Mouse (Mus musculus): ENCODE measurements around the gene B3galnt2. TPM values are rescaled to one million over a fixed set of nuclear protein-coding genes. Genes with fewer than 3 reads are reported as not detected.

The B3galnt2 gene
- polyA plus RNA-seq (2014; fragmentation: Nextera tagmentation; extraction: Ambion mirVana): 33.0 and 34.1 TPM in 2 replicates

DNA sequence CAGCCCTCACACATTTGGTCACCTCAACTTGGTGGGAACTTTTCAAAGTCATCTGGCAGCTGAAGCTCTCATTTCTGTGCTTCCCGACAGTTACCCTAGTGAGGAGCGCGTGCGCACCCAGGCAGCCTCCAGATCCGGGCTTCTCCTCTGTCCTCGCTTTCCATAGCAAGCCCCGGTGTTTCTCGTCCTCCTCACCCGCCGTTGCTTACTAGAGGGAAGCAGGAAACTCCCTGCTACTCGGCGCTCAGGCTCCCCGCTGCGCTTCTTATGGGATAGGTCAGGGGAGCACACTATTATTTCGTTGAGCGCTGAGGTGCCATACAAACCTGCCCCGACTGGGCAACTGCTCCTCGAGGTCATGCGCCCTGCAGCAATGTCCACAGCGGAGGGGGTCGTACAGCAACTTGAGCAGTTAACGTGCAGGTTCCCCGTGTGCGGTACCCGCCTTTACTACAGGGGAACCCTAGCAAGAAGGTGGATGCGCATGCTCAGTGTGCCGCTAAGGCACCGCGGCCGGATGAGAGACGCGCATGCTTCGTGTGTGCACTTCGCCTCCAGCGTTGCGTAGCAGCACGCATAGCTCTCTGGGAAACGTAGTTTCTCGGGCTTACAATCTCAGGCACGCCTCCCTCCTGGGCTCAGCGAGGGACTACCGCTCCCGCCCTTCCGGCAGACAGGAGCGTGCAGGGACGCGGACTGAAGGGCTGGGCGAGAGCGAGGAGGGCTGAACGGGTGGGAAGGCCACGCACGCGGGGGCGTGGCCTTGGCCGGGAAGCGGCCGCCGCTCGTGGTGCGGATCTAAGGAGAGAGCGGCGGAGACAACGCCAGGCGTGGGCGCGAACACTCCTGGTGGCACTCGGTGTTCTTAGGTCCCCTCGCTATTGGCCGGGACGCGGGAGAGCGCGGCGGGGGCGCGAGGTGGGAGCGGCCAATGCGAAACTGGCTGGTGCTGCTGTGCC is at the start of gene B3galnt2:
TSS of gene B3galnt2 (plus strand) at position 596 of the 959 bp plus-strand sequence.
- H3K9me3 ChIP-seq (ENCODE audit: control insufficient read depth, low read length): no peaks in the 10 kb centered on the region
- no peaks in the 10 kb centered on the region for H3K27me3 ChIP-seq (ENCODE audit: control insufficient read depth, insufficient read depth, low read length)
- peak within 1 kb of the TSS; percentile 72 for H3K27ac ChIP-seq (ENCODE audit: low read depth, low read length)
- H3K9ac ChIP-seq (ENCODE audit: low read depth, low read length): peak within 1 kb of the TSS; percentile 81
- no peaks in the 10 kb centered on the region for H3K4me1 ChIP-seq (replicated peaks; ENCODE audit: control insufficient read depth, insufficient read depth, low read length)
- ATAC-seq (ENCODE audit: low FRiP score) (peak; percentile 99), DNase-seq (ENCODE audit: low spot score) (peak; percentile 99)
- no peaks in the 10 kb centered on the region for H3K36me3 ChIP-seq (ENCODE audit: control insufficient read depth, insufficient read depth, low read length)
- H3K4me2 ChIP-seq (replicated peaks; ENCODE audit: low read depth, low read length): peak within 1 kb of the TSS; percentile 71
- peak within 1 kb of the TSS; percentile 72 for H3K4me3 ChIP-seq (ENCODE audit: low read depth, low read length)
- under 1% methylated on average over 77 of the region's 78 CpGs for WGBS

DNA sequence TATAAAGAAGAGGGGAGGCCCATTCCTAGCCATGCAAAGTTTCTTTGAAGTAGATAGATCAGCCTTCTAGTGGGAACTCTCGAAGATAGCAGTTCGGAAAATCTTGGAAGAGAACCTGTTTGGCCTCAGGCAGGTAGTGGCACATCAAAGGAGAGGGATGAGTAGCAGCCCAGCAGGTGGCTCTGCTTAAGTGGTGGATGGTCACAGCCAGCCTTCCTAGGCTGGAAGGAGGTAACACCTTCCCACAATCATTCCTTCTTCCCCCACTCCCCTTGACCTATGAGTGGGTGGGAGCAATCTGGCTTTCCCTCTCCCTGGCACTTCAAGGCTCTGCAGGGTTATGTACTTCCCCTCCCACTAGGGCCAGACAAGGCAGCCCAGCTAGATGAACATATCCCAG is 42.9 kb upstream of the B3galnt2 start:
- Histone ChIP-seq H3K4me1 (replicated peaks; ENCODE audit: control insufficient read depth, insufficient read depth, low read length) (no peaks in the 10 kb centered on the region), H3K9me3 (ENCODE audit: control insufficient read depth, low read length) (no peaks in the 10 kb centered on the region), H3K4me3 (ENCODE audit: low read depth, low read length) (no peak overlapping the region), H3K27ac (ENCODE audit: low read depth, low read length) (no peak overlapping the region), H3K9ac (ENCODE audit: low read depth, low read length) (no peak overlapping the region), H3K36me3 (ENCODE audit: control insufficient read depth, insufficient read depth, low read length) (no peaks in the 10 kb centered on the region), H3K4me2 (replicated peaks; ENCODE audit: low read depth, low read length) (no peak overlapping the region), H3K27me3 (ENCODE audit: control insufficient read depth, insufficient read depth, low read length) (no peaks in the 10 kb centered on the region)
- ATAC-seq (ENCODE audit: low FRiP score) (no peak), DNase-seq (ENCODE audit: low spot score) (no peak)
- 65% methylated on average over 2 of the region's 2 CpGs for WGBS

DNA sequence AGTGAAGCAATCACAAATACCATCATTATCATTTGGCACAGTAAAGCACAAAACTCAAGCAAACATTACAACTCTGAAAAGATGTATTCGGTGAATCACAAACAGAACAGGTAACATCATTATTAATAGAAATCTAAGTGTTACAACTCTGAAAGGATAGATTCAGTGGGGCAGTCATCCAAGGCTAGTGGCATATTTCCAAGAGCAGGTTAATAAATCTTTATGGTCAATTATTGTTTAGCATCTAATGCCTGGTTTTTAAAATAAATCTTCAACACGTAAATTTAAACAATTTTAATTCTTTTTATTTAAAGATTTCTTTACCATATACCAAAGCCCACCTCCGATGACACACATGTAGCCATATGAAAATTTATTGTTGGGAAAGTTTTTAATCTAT is 34.9 kb upstream of the B3galnt2 start:
- Histone ChIP-seq H3K9ac (ENCODE audit: low read depth, low read length) (no peak overlapping the region), H3K36me3 (ENCODE audit: control insufficient read depth, insufficient read depth, low read length) (no peaks in the 10 kb centered on the region), H3K27me3 (ENCODE audit: control insufficient read depth, insufficient read depth, low read length) (no peaks in the 10 kb centered on the region), H3K4me1 (replicated peaks; ENCODE audit: control insufficient read depth, insufficient read depth, low read length) (no peaks in the 10 kb centered on the region), H3K4me2 (replicated peaks; ENCODE audit: low read depth, low read length) (no peak overlapping the region), H3K4me3 (ENCODE audit: low read depth, low read length) (no peak overlapping the region), H3K27ac (ENCODE audit: low read depth, low read length) (no peak overlapping the region), H3K9me3 (ENCODE audit: control insufficient read depth, low read length) (no peaks in the 10 kb centered on the region)
- WGBS: 93% methylated on average over 3 of the region's 3 CpGs
- no peak for ATAC-seq (ENCODE audit: low FRiP score)
- DNase-seq (ENCODE audit: low spot score): no peak

DNA sequence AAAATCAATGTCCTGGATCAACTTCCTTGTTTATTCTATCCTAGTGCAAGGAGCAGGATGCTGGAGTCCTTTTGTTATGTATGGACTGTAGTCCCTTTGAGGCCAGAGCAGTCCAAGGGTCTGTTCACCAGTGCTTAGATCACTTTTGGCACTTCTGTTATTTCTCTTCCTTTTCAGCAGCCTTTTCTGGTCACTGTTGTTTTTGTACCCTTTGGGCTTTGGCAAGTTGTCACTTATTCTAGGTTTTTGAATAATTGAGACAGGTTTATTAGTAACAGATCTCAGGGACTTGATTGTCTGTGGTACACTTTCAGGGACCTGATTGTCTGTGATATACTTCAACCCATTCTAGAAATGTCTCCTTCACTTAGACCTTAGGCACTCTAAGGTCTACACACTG is 31.7 kb upstream of the B3galnt2 start:
- Histone ChIP-seq H3K9me3 (ENCODE audit: control insufficient read depth, low read length) (no peaks in the 10 kb centered on the region), H3K4me3 (ENCODE audit: low read depth, low read length) (no peak overlapping the region), H3K4me1 (replicated peaks; ENCODE audit: control insufficient read depth, insufficient read depth, low read length) (no peaks in the 10 kb centered on the region), H3K4me2 (replicated peaks; ENCODE audit: low read depth, low read length) (no peak overlapping the region), H3K27ac (ENCODE audit: low read depth, low read length) (no peak overlapping the region), H3K36me3 (ENCODE audit: control insufficient read depth, insufficient read depth, low read length) (no peaks in the 10 kb centered on the region), H3K9ac (ENCODE audit: low read depth, low read length) (no peak overlapping the region), H3K27me3 (ENCODE audit: control insufficient read depth, insufficient read depth, low read length) (no peaks in the 10 kb centered on the region)
- no peak for DNase-seq (ENCODE audit: low spot score)
- no peak for ATAC-seq (ENCODE audit: low FRiP score)

DNA sequence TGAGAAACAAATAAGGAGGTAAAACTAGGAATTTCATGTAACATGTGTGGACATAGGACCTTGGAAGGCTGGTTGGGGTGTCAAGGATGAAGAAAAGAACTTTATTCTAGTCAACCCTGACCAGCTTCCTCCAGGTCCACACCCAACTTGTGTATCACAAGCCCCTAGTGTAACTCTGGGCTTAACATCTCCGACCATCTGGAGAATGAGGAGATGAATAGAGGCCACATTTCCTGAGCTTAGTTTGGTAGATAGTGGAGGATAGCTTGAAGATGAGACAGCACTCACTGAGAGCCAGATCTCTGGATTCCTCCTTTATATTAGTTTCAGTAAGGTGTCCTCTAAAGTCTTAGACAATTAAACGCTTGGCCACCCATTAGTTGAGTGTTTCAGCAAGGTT is 24.3 kb upstream of the B3galnt2 start:
- 93% methylated on average over 2 of the region's 2 CpGs for WGBS
- DNase-seq (ENCODE audit: low spot score): no peak
- Histone ChIP-seq H3K9ac (ENCODE audit: low read depth, low read length) (no peak overlapping the region), H3K4me1 (replicated peaks; ENCODE audit: control insufficient read depth, insufficient read depth, low read length) (no peaks in the 10 kb centered on the region), H3K4me2 (replicated peaks; ENCODE audit: low read depth, low read length) (no peak overlapping the region), H3K27ac (ENCODE audit: low read depth, low read length) (no peak overlapping the region), H3K4me3 (ENCODE audit: low read depth, low read length) (no peak overlapping the region), H3K36me3 (ENCODE audit: control insufficient read depth, insufficient read depth, low read length) (no peaks in the 10 kb centered on the region), H3K27me3 (ENCODE audit: control insufficient read depth, insufficient read depth, low read length) (no peaks in the 10 kb centered on the region), H3K9me3 (ENCODE audit: control insufficient read depth, low read length) (no peaks in the 10 kb centered on the region)
- ATAC-seq (ENCODE audit: low FRiP score): no peak

DNA sequence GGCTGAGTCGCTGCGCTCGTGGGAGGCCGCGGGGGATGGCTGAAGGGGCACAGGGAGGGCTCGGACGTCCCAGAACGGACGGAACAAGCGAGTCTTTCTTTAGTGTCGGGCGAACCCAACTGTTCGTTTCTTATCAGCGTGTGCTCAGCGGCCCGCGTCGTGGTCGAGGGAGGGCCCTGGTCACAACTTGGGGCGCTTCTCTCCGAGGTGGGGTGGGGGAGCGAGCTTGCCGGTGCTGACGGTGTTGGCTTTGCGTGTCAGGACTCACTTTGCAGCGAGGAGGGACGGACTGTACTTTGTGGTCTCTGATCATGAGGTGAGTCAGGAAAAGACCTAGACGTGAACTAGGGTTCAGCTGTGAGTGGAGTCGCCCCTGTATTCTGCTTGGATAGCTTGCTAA is 662 bp downstream of the B3galnt2 start:
- Histone ChIP-seq H3K27ac (ENCODE audit: low read depth, low read length) (peak overlapping the region; percentile 30; the same call in 1 of the 2 replicates), H3K4me3 (ENCODE audit: low read depth, low read length) (peak overlapping the region; percentile 72), H3K9me3 (ENCODE audit: control insufficient read depth, low read length) (no peaks in the 10 kb centered on the region), H3K4me1 (replicated peaks; ENCODE audit: control insufficient read depth, insufficient read depth, low read length) (no peaks in the 10 kb centered on the region), H3K27me3 (ENCODE audit: control insufficient read depth, insufficient read depth, low read length) (no peaks in the 10 kb centered on the region), H3K36me3 (ENCODE audit: control insufficient read depth, insufficient read depth, low read length) (no peaks in the 10 kb centered on the region), H3K9ac (ENCODE audit: low read depth, low read length) (peak overlapping the region; percentile 81), H3K4me2 (replicated peaks; ENCODE audit: low read depth, low read length) (peak overlapping the region; percentile 54)
- ATAC-seq (ENCODE audit: low FRiP score) (no peak), DNase-seq (ENCODE audit: low spot score) (no peak)
- 0% methylated on average over 29 of the region's 29 CpGs for WGBS

DNA sequence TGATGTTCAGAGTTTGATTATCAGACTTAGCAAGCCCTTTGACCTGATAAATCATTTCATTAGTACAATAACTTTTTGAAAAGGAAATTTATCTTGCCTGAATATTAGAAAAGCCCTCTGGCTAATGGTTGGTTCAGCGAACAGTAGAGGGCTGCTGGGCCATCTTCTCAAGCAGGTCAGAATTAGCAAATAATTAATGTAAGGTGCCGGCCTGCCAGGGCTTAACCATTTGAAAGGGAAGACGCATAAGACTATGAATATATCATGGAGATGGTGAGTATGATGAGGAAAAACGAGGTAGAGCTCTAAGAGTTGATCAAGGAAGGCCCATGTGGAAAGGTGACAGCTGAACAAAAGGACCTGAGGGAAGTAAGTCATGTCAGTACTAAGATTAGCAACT is 2.4 kb downstream of the B3galnt2 start:
- H3K4me1 ChIP-seq (replicated peaks; ENCODE audit: control insufficient read depth, insufficient read depth, low read length): no peaks in the 10 kb centered on the region
- H3K4me2 ChIP-seq (replicated peaks; ENCODE audit: low read depth, low read length): no peak overlapping the region
- H3K9ac ChIP-seq (ENCODE audit: low read depth, low read length): no peak overlapping the region
- H3K27ac ChIP-seq (ENCODE audit: low read depth, low read length): no peak overlapping the region
- H3K9me3 ChIP-seq (ENCODE audit: control insufficient read depth, low read length): no peaks in the 10 kb centered on the region
- ATAC-seq (ENCODE audit: low FRiP score): no peak
- no peak overlapping the region for H3K4me3 ChIP-seq (ENCODE audit: low read depth, low read length)
- 92% methylated on average over 4 of the region's 4 CpGs for WGBS
- DNase-seq (ENCODE audit: low spot score): no peak
- no peaks in the 10 kb centered on the region for H3K27me3 ChIP-seq (ENCODE audit: control insufficient read depth, insufficient read depth, low read length)
- no peaks in the 10 kb centered on the region for H3K36me3 ChIP-seq (ENCODE audit: control insufficient read depth, insufficient read depth, low read length)

DNA sequence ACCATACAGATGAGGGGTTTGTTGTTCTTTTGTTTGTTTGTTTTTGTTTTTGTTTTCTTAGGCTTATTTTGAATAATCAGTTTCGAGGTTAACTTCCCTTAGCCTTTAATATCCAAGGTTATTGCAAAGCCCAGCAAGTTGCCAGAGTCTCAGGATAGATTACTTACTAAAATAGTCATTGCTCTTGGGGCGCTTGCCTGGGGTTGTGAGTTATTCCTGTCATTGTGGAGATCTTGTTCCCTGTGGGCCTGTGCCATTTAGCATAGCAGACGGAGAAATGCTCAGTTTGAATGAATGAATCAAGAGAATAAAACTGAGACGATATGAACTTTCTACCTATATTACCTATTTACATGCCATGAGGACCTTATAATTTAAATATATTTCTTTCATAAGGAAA is 5.9 kb downstream of the B3galnt2 start:
- ATAC-seq (ENCODE audit: low FRiP score) (no peak), DNase-seq (ENCODE audit: low spot score) (no peak)
- Histone ChIP-seq H3K27me3 (ENCODE audit: control insufficient read depth, insufficient read depth, low read length) (no peaks in the 10 kb centered on the region), H3K4me1 (replicated peaks; ENCODE audit: control insufficient read depth, insufficient read depth, low read length) (no peaks in the 10 kb centered on the region), H3K9ac (ENCODE audit: low read depth, low read length) (no peak overlapping the region), H3K4me2 (replicated peaks; ENCODE audit: low read depth, low read length) (no peak overlapping the region), H3K4me3 (ENCODE audit: low read depth, low read length) (no peak overlapping the region), H3K27ac (ENCODE audit: low read depth, low read length) (no peak overlapping the region), H3K36me3 (ENCODE audit: control insufficient read depth, insufficient read depth, low read length) (no peaks in the 10 kb centered on the region), H3K9me3 (ENCODE audit: control insufficient read depth, low read length) (no peaks in the 10 kb centered on the region)
- 88% methylated on average over 4 of the region's 4 CpGs for WGBS

DNA sequence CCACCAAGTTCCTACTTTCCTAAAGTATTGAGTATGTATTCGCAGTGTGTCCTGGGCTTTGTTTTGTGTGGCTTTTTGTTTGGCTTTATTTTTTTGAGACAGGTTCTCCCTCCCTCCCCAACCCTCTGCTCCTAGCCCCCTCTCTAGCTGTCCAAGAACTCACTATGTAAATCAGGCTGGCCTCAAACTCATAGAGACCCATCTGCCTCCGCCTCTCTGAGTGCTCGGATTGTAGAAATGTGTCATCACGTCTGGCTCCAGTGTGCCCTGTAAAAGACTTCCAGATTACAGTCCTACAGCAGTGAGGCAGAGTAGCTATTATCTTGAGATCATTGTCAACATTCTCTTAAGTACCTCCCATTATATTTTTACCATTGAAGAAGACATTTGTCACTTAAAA is 6.8 kb downstream of the B3galnt2 start:
- no peaks in the 10 kb centered on the region for H3K27me3 ChIP-seq (ENCODE audit: control insufficient read depth, insufficient read depth, low read length)
- DNase-seq (ENCODE audit: low spot score) (no peak), ATAC-seq (ENCODE audit: low FRiP score) (no peak)

More for the DNA sequence above, 6.8 kb downstream of the B3galnt2 start:
- H3K4me1 ChIP-seq (replicated peaks; ENCODE audit: control insufficient read depth, insufficient read depth, low read length): no peaks in the 10 kb centered on the region
- no peak overlapping the region for H3K4me3 ChIP-seq (ENCODE audit: low read depth, low read length)
- no peaks in the 10 kb centered on the region for H3K36me3 ChIP-seq (ENCODE audit: control insufficient read depth, insufficient read depth, low read length)
- H3K27ac ChIP-seq (ENCODE audit: low read depth, low read length): no peak overlapping the region
- H3K9ac ChIP-seq (ENCODE audit: low read depth, low read length): no peak overlapping the region
- WGBS: 89% methylated on average over 4 of the region's 4 CpGs
- no peaks in the 10 kb centered on the region for H3K9me3 ChIP-seq (ENCODE audit: control insufficient read depth, low read length)
- no peak overlapping the region for H3K4me2 ChIP-seq (replicated peaks; ENCODE audit: low read depth, low read length)

Data from hindbrain, embryonic 11.5 days (tissue).